Mouse (Mus musculus) spleen, postnatal 14 days (tissue): ENCODE results near the gene Nfe2l1.
"Not testable (repeated sequence)": the region's sequence is repeated elsewhere in the genome, so short reads cannot be mapped to it uniquely, and the experiment has no call there.

Experiments
- DNase-seq, 2 experiments: peaks; one replicate each; pipeline ENCODE4 v3.0.0; 2021 to 2022; ENCODE audit warnings: low spot score in 2 of 2

Nfe2l1 gene

GRCm38 (mm10) chr11:96778061-96778627 is 51.6 kb downstream of the Nfe2l1 start:
- not testable (repeated sequence) for DNase-seq

- peak; percentile 99 for DNase-seq
Observed at GRCm38 (mm10) chr11:96776968-96777962, 52.5 kb downstream of the Nfe2l1 start, which contains the start of gene Snx11. TSS of gene Snx11 (minus strand) at chr11:96777559.

- DNase-seq = no peak
Observed at GRCm38 (mm10) chr11:96776068-96776467, 53.7 kb downstream of the Nfe2l1 start.

GRCm38 (mm10) chr11:96775665-96776064 is 54.1 kb downstream of the Nfe2l1 start:
- DNase-seq = no peak

- no peak for DNase-seq
Observed at GRCm38 (mm10) chr11:96775063-96775462, 54.7 kb downstream of the Nfe2l1 start.

GRCm38 (mm10) chr11:96774536-96774935 is 55.2 kb downstream of the Nfe2l1 start:
- DNase-seq = no peak

GRCm38 (mm10) chr11:96772413-96772812 is 57.4 kb downstream of the Nfe2l1 start:
- DNase-seq = no peak

- DNase-seq = no peak
Observed at GRCm38 (mm10) chr11:96771274-96771975, 58.3 kb downstream of the Nfe2l1 start.

GRCm38 (mm10) chr11:96768240-96768639 is 61.5 kb downstream of the Nfe2l1 start:
- no peak for DNase-seq
